Mouse (Mus musculus) heart, embryonic 13.5 days (tissue): ENCODE measurements around the gene Xbp1. TPM values are rescaled to one million over a fixed set of nuclear protein-coding genes. Genes with fewer than 3 reads are reported as not detected.

ENCODE experiments used
- ATAC-seq: fragments of 200-750 bp; cut with Nextera tagmentation; 2 replicates; pipeline ENCODE4 v1.8.0; 2017; ENCODE audit warnings: moderate TSS enrichment; ENCODE audit not compliant: insufficient number of reproducible peaks, low FRiP score, low TSS enrichment; ENCODE audit errors: extremely low read depth
- H3K27ac ChIP-seq: fragments of 300-500 bp; sonication (generic); replicated peaks from 2 replicates; pipeline ENCODE4 v1.5.1; 2015; ENCODE audit warnings: moderate library complexity, mild to moderate bottlenecking, inconsistent platforms
- H3K27me3 ChIP-seq: fragments of 300-500 bp; sonication (generic); replicated peaks from 2 replicates; pipeline ENCODE4 v1.6.1; 2015; ENCODE audit warnings: mild to moderate bottlenecking, inconsistent platforms
- H3K36me3 ChIP-seq: fragments of 300-500 bp; sonication (generic); 2 replicates; pipeline ENCODE4 v1.6.1; 2015; ENCODE audit warnings: mild to moderate bottlenecking, inconsistent platforms
- H3K4me1 ChIP-seq: fragments of 300-500 bp; sonication (generic); 2 replicates; pipeline ENCODE4 v1.6.1; 2015; ENCODE audit warnings: inconsistent platforms
- H3K4me2 ChIP-seq: fragments of 300-500 bp; sonication (generic); 2 replicates; pipeline ENCODE4 v1.6.1; 2015; ENCODE audit warnings: inconsistent platforms, mild to moderate bottlenecking, moderate library complexity
- H3K4me3 ChIP-seq: fragments of 300-500 bp; sonication (generic); 2 replicates; pipeline ENCODE4 v1.5.1; 2015; ENCODE audit warnings: moderate library complexity, mild to moderate bottlenecking, inconsistent platforms
- H3K9ac ChIP-seq: fragments of 300-500 bp; sonication (generic); 2 replicates; pipeline ENCODE4 v1.6.1; 2015; ENCODE audit warnings: inconsistent platforms, mild to moderate bottlenecking, moderate library complexity
- H3K9me3 ChIP-seq: fragments of 300-500 bp; sonication (generic); 2 replicates; pipeline ENCODE4 v1.6.1; 2016; ENCODE audit warnings: inconsistent platforms
- WGBS: fragments of 180-500 bp; shearing (Covaris S2); methylation state at CpG from one replicate; pipeline ENCODE4 v1.1.7; 2015; ENCODE audit warnings: mixed read lengths; 5-methylcytosine and 5-hydroxymethylcytosine counted together
- polyA plus RNA-seq: library from polyadenylated mRNA; unstranded; fragments of >200 nt; fragmentation: Nextera tagmentation; extraction: Ambion mirVana; gene quantifications from 2 replicates; pipeline ENCODE4 v1.2.1, GENCODE M21; 2015

Xbp1 gene
- polyA plus RNA-seq, 1 experiment from 2014 or later: 100 TPM

- ATAC-seq: no peak
- no peaks in the 10 kb centered on the region for H3K36me3 ChIP-seq
- 58% methylated on average over 2 of the region's 2 CpGs for WGBS
Measured at GRCm38 (mm10) chr11:5493869-5494268, 26.6 kb upstream of the Xbp1 start.

DNA sequence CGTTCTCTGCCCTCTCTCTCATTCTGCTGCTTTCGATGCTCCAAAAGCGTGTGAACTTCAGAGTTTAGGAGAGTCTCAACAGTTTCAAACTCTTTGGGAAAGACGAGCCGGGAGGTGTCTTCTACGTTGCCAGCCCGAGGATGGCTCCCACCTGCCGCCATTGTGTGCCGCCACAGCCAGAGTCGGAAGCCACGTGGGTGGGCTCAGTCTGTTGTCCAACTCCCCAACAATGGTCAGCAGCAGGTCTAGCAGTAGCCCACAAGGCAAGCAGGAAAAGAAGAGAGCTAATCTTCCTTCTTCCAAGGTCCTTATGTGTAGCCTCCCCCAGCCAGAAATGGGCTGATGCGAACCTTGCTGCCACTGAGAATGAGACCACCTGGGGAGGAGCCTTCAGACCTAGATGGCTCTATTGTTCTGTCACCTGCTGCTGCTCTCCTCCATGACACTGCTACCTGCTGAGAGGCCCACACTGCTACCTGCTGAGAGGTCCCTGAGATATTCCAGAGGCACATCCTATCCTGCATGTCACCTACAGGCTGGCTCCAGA is 25.1 kb upstream of the Xbp1 start:
- no peak overlapping the region for H3K4me3 ChIP-seq
- H3K36me3 ChIP-seq: no peaks in the 10 kb centered on the region
- H3K9ac ChIP-seq: no peak overlapping the region
- H3K4me2 ChIP-seq: no peak overlapping the region
- no peaks in the 10 kb centered on the region for H3K4me1 ChIP-seq
- H3K9me3 ChIP-seq: no peaks in the 10 kb centered on the region
- WGBS: 70% methylated on average over 12 of the region's 12 CpGs
- ATAC-seq: no peak
- H3K27me3 ChIP-seq: no peaks in the 10 kb centered on the region
- H3K27ac ChIP-seq: no peak overlapping the region

More at GRCm38 (mm10) chr11:5493869-5494268, 26.6 kb upstream of the Xbp1 start:
- no peaks in the 10 kb centered on the region for H3K27me3 ChIP-seq
- H3K4me3 ChIP-seq: no peak overlapping the region
- H3K27ac ChIP-seq: no peak overlapping the region
- no peaks in the 10 kb centered on the region for H3K4me1 ChIP-seq
- H3K9me3 ChIP-seq: no peaks in the 10 kb centered on the region
- H3K9ac ChIP-seq: no peak overlapping the region
- H3K4me2 ChIP-seq: no peak overlapping the region

DNA sequence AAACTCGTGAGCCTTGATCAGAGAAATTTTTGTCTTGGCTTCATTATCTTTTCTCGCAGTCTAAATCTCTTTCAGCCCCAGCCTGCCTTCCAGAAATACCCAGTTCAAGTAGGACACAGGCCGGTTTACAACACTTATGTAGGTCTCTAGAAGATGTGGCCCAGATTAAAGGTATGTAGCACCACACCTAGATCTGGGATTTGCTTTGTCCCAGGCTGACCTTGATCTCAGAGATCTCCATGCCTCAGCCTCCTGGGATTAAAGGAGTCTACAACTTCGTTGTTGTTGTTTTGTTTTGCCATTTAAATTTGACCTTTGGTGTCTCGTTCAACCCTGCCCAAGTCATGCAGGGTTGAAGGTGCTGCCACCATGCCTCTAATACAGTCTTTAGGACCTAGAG is 24.6 kb upstream of the Xbp1 start:
- Histone ChIP-seq H3K27me3 (no peaks in the 10 kb centered on the region), H3K9me3 (no peaks in the 10 kb centered on the region), H3K27ac (no peak overlapping the region), H3K9ac (no peak overlapping the region), H3K4me1 (no peaks in the 10 kb centered on the region), H3K4me2 (no peak overlapping the region), H3K4me3 (no peak overlapping the region), H3K36me3 (no peaks in the 10 kb centered on the region)
- no peak for ATAC-seq
- WGBS: 69% methylated on average over 5 of the region's 5 CpGs

- ATAC-seq: no peak
- Histone ChIP-seq H3K9me3 (no peaks in the 10 kb centered on the region), H3K4me1 (no peaks in the 10 kb centered on the region), H3K9ac (no peak overlapping the region), H3K36me3 (no peaks in the 10 kb centered on the region), H3K27ac (no peak overlapping the region), H3K4me3 (no peak overlapping the region), H3K27me3 (no peaks in the 10 kb centered on the region), H3K4me2 (no peak overlapping the region)
- WGBS: 90% methylated on average over 13 of the region's 13 CpGs
Measured at GRCm38 (mm10) chr11:5496559-5497248, 23.8 kb upstream of the Xbp1 start.

DNA sequence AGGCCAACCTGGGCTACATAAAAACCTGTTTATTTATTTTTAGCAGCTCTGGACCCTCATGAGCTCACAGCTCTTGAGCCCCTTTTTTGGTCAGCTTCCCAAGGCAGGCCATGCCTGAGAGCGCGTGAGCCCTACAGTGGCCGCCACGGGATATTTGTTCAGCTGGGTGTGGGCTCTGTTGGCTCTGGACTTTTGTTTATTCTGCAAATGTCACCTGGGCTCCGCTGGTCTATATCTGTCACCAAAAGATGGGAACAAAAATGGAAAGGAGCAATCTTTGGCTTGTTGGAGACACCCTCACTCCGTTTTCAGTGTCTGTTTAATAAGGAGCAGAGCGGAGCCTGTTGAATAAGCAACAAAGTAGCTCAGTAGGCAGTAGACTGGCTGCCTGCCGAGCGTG is 22.0 kb upstream of the Xbp1 start:
- Histone ChIP-seq H3K9me3 (no peaks in the 10 kb centered on the region), H3K4me1 (no peaks in the 10 kb centered on the region), H3K36me3 (no peaks in the 10 kb centered on the region), H3K4me2 (no peak overlapping the region), H3K27ac (peak overlapping the region; percentile 26; the same call in 1 of the 2 replicates), H3K4me3 (no peak overlapping the region), H3K9ac (no peak overlapping the region), H3K27me3 (no peaks in the 10 kb centered on the region)
- no peak for ATAC-seq
- 65% methylated on average over 9 of the region's 9 CpGs for WGBS

GRCm38 (mm10) chr11:5498931-5499661 is 21.4 kb upstream of the Xbp1 start:
- Histone ChIP-seq H3K27ac (peak overlapping the region; percentile 26), H3K9ac (no peak overlapping the region), H3K4me2 (no peak overlapping the region), H3K4me3 (no peak overlapping the region), H3K27me3 (no peaks in the 10 kb centered on the region), H3K9me3 (no peaks in the 10 kb centered on the region), H3K36me3 (no peaks in the 10 kb centered on the region), H3K4me1 (no peaks in the 10 kb centered on the region)
- ATAC-seq: no peak
- 69% methylated on average over 13 of the region's 13 CpGs for WGBS

DNA sequence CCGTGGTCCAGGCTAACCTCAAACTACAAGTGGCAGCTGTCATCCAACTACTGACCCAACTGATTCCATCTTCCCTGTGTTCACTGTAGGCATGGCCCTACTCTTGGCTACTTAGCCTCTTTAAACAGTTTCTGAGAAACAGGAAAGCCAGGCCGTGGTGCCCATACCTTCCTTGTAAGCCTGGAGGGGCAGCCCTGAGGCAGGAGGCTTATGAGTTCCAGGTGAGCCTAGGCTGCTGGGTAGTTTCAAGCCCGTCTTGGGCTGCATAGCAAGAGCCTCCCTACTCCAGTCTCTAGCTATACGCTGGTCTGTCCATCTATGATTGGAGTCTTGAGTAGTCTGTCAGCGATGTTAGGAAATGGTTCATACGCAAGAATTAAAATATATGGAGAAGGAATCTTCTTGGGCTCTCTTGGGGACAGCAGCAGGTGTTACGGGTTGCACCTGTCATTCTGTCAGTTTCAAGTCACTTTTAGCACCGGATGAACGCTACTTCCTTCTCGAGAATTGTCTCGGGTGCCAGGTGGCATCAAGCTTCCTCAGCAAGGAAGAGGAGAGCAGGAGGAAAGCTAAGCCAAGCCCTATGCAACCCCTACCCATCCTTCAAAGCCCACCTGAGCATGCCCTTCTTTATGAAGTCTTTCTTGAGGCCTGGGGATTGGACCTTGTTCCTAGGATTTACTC is 20.4 kb upstream of the Xbp1 start:
- ATAC-seq: no peak
- WGBS: 68% methylated on average over 11 of the region's 11 CpGs
- Histone ChIP-seq H3K4me1 (no peaks in the 10 kb centered on the region), H3K4me3 (no peak overlapping the region), H3K4me2 (no peak overlapping the region), H3K27me3 (no peaks in the 10 kb centered on the region), H3K9me3 (no peaks in the 10 kb centered on the region), H3K27ac (no peak overlapping the region), H3K36me3 (no peaks in the 10 kb centered on the region), H3K9ac (no peak overlapping the region)

- no peak overlapping the region for H3K4me2 ChIP-seq
- 0 out of 2 replicates have a peak, but pooled peaks cover 3% of the 10 kb centered on the region for H3K4me1 ChIP-seq
- 79% methylated on average over 13 of the region's 13 CpGs for WGBS
- no peak overlapping the region for H3K27ac ChIP-seq
- no peak for ATAC-seq
- no peaks in the 10 kb centered on the region for H3K9me3 ChIP-seq
- H3K4me3 ChIP-seq: no peak overlapping the region
- H3K9ac ChIP-seq: no peak overlapping the region
- H3K27me3 ChIP-seq: no peaks in the 10 kb centered on the region
- H3K36me3 ChIP-seq: no peaks in the 10 kb centered on the region
Measured at GRCm38 (mm10) chr11:5500903-5501741, 19.3 kb upstream of the Xbp1 start.

GRCm38 (mm10) chr11:5502351-5503051 is 18.0 kb upstream of the Xbp1 start:
- ATAC-seq: no peak
- Histone ChIP-seq H3K4me1 (0 out of 2 replicates have a peak, but pooled peaks cover 6% of the 10 kb centered on the region), H3K9ac (no peak overlapping the region), H3K4me3 (no peak overlapping the region), H3K27ac (no peak overlapping the region), H3K27me3 (no peaks in the 10 kb centered on the region), H3K9me3 (no peaks in the 10 kb centered on the region), H3K36me3 (no peaks in the 10 kb centered on the region), H3K4me2 (no peak overlapping the region)
- WGBS: 79% methylated on average over 10 of the region's 10 CpGs

GRCm38 (mm10) chr11:5505856-5506575 is 14.4 kb upstream of the Xbp1 start:
- Histone ChIP-seq H3K4me1 (peaks cover 12% of the 10 kb centered on the region; the same call in 1 of the 2 replicates), H3K36me3 (no peaks in the 10 kb centered on the region), H3K9ac (peak overlapping the region; percentile 66), H3K4me3 (peak overlapping the region; percentile 44), H3K27ac (peak overlapping the region; percentile 68), H3K4me2 (peak overlapping the region; percentile 66), H3K27me3 (no peaks in the 10 kb centered on the region), H3K9me3 (no peaks in the 10 kb centered on the region)
- WGBS: 12% methylated on average over 18 of the region's 18 CpGs
- ATAC-seq: no peak
